Mouse (Mus musculus) midbrain, postnatal 0 days (tissue): ENCODE measurements around the gene Prss48. TPM values are rescaled to one million over a fixed set of nuclear protein-coding genes. Genes with fewer than 3 reads are reported as not detected.

Source experiments
- ATAC-seq: fragments of 200-750 bp; cut with Nextera tagmentation; 2 replicates; pipeline ENCODE4 v1.8.0; 2017; ENCODE audit warnings: moderate number of reproducible peaks, mild to moderate bottlenecking, moderate TSS enrichment, moderate library complexity; ENCODE audit not compliant: low FRiP score
- DNase-seq: peaks from one replicate; pipeline ENCODE4 v3.0.0-alpha.2; 2015; ENCODE audit warnings: low spot score
- H3K27ac ChIP-seq: fragments of 300-500 bp; sonication (generic); 2 replicates; pipeline ENCODE4 v1.5.1; 2014; ENCODE audit warnings: low read depth, mild to moderate bottlenecking, low read length, mixed read lengths
- H3K27me3 ChIP-seq: fragments of 300-500 bp; sonication (generic); 2 replicates; pipeline ENCODE4 v1.6.1; 2014; ENCODE audit warnings: low read length, control low read depth, mixed read lengths; ENCODE audit not compliant: insufficient read depth
- H3K36me3 ChIP-seq: fragments of 300-500 bp; sonication (generic); 2 replicates; pipeline ENCODE4 v1.6.1; 2014; ENCODE audit warnings: low read length, control low read depth, mixed read lengths; ENCODE audit not compliant: insufficient read depth
- H3K4me1 ChIP-seq: fragments of 300-500 bp; sonication (generic); 2 replicates; pipeline ENCODE4 v1.6.1; 2014; ENCODE audit warnings: mild to moderate bottlenecking, control low read depth, antibody characterized with exemption, low read length, mixed read lengths; ENCODE audit not compliant: insufficient read depth
- H3K4me2 ChIP-seq: fragments of 300-500 bp; sonication (generic); 2 replicates; pipeline ENCODE4 v1.6.1; 2014; ENCODE audit warnings: low read depth, mild to moderate bottlenecking, low read length, mixed read lengths; ENCODE audit not compliant: poor library complexity, severe bottlenecking
- H3K4me3 ChIP-seq: fragments of 300-500 bp; sonication (generic); 2 replicates; pipeline ENCODE4 v1.5.1; 2014; ENCODE audit warnings: low read depth, mild to moderate bottlenecking, low read length, moderate library complexity
- H3K9ac ChIP-seq: fragments of 300-500 bp; sonication (generic); replicated peaks from 2 replicates; pipeline ENCODE4 v1.6.1; 2014; ENCODE audit warnings: mild to moderate bottlenecking, low read length, moderate library complexity, mixed read lengths; ENCODE audit not compliant: poor library complexity, severe bottlenecking
- H3K9me3 ChIP-seq: fragments of 300-500 bp; sonication (generic); 2 replicates; pipeline ENCODE4 v1.6.1; 2016; ENCODE audit warnings: low read length, control low read depth
- CTCF ChIP-seq: IDR thresholded peaks from 2 replicates; pipeline ENCODE4 v1.5.1; 2016; ENCODE audit warnings: antibody characterized with exemption, mild to moderate bottlenecking
- WGBS: fragments of 180-500 bp; shearing (Covaris S2); extraction: QIAGEN DNeasy Blood & Tissue Kit; methylation state at CpG from one replicate; pipeline ENCODE4 v1.1.7; 2014; 5-methylcytosine and 5-hydroxymethylcytosine counted together
- polyA plus RNA-seq: library from polyadenylated mRNA; unstranded; fragments of >200 nt; fragmentation: Nextera tagmentation; extraction: Ambion mirVana; gene quantifications from 2 replicates; pipeline ENCODE4 v1.2.1, GENCODE M21; 2015
- total RNA-seq: library from RNA; depleted of rRNA; stranded (reverse); fragments of >200 nt; gene quantifications from 2 replicates; pipeline ENCODE4 v1.2.3, GENCODE M21; 2014

The Prss48 gene
- total and polyA plus RNA-seq, 2 experiments from 2014 or later, result not detected

DNA sequence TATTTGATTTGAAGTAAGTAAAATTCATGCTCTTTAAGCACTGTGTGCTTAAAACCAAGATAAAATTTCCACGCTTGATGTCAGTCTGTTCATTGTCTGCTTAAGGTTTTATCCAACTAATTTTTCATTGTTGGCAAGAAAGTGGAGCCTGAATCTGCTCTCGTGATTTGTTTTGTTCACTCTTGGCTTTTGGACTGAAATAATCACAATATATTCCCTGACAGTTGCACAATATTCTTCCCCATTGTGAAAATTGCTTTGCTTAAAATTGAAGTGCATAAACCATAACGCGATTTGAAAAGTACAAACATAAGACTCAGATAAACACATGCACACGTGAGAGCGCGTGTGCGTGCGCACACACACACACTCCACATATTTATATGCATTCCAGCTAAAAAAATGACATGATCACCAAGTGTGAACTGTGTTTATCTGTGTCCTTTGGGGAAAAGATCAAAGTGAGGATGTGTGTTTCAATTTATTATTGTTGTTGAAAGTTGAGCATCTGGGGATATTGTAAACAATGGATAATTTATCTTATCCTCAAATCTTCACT, 35.7 kb upstream of the Prss48 start:
- Histone ChIP-seq H3K27me3 (no peaks in the 10 kb centered on the region), H3K27ac (no peak overlapping the region), H3K4me3 (no peak overlapping the region), H3K4me1 (peaks cover 7% of the 10 kb centered on the region; the same call in 1 of the 2 replicates), H3K4me2 (no peak overlapping the region), H3K9me3 (no peaks in the 10 kb centered on the region), H3K9ac (no peak overlapping the region), H3K36me3 (no peaks in the 10 kb centered on the region)
- DNase-seq (no peak), ATAC-seq (no peak)
- WGBS, result 81% methylated on average over 9 of the region's 9 CpGs
- TF ChIP-seq CTCF, result no peak

DNA sequence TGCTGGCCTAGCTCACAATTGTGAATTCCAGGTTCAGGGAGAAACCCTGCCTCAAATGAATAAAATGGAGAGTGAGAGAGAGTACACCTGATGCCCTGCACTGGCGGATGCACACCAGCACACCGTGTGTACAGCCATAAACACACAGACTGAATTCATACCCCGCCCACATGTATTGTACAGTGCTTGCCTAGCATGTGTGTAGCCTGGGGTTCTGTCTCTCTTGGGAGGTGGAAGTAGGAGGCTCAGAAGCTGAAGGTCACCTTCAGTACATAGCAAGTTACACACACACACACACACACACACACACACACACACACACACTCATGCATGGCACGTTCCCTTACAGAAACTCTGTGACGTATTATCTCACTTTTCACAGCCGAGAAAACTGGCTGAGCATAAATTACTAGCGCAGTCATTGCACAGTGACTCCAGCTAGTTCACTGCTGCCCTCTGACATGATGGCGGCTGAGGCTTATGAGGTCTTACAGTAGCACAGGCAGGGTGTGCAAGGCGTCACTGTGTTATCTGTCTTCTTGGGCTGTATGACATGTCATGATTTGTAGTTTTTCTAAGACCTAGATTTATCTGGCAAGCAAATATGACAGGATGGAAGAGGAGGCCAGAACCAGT, 31.3 kb upstream of the Prss48 start:
- no peak overlapping the region for H3K27ac ChIP-seq
- no peaks in the 10 kb centered on the region for H3K36me3 ChIP-seq
- 82% methylated on average over 9 of the region's 9 CpGs for WGBS
- TF ChIP-seq CTCF, result no peak
- H3K4me1 ChIP-seq, result no peaks in the 10 kb centered on the region
- no peak overlapping the region for H3K4me2 ChIP-seq
- no peak overlapping the region for H3K4me3 ChIP-seq
- no peak overlapping the region for H3K9ac ChIP-seq
- ATAC-seq (no peak), DNase-seq (no peak)
- H3K9me3 ChIP-seq, result no peaks in the 10 kb centered on the region
- no peaks in the 10 kb centered on the region for H3K27me3 ChIP-seq

DNA sequence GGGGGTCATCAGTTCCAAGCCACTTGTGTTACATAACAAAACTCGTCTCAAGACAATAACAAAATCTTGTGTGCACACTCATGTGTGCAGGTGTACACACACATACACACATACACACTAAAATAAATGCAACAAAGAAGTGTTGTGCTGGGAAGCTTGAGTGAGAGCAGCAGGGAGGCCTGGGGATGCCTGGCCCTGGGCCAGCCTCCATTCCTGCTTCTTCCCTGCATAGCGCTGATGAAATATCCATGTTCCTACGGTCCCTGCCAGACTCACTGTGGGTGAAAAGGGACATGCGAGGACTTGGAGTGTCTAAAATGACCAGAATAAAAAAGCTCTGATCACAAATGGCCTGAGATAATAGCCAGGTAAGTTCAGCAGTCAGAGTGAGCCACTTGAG, 28.3 kb upstream of the Prss48 start:
- WGBS, result 74% methylated on average over 4 of the region's 4 CpGs
- Histone ChIP-seq H3K4me1 (no peaks in the 10 kb centered on the region), H3K4me3 (no peak overlapping the region), H3K36me3 (no peaks in the 10 kb centered on the region), H3K27me3 (no peaks in the 10 kb centered on the region), H3K9ac (no peak overlapping the region), H3K9me3 (no peaks in the 10 kb centered on the region), H3K4me2 (no peak overlapping the region), H3K27ac (no peak overlapping the region)
- DNase-seq (peak; percentile 26), ATAC-seq (no peak)
- TF ChIP-seq CTCF, result no peak

DNA sequence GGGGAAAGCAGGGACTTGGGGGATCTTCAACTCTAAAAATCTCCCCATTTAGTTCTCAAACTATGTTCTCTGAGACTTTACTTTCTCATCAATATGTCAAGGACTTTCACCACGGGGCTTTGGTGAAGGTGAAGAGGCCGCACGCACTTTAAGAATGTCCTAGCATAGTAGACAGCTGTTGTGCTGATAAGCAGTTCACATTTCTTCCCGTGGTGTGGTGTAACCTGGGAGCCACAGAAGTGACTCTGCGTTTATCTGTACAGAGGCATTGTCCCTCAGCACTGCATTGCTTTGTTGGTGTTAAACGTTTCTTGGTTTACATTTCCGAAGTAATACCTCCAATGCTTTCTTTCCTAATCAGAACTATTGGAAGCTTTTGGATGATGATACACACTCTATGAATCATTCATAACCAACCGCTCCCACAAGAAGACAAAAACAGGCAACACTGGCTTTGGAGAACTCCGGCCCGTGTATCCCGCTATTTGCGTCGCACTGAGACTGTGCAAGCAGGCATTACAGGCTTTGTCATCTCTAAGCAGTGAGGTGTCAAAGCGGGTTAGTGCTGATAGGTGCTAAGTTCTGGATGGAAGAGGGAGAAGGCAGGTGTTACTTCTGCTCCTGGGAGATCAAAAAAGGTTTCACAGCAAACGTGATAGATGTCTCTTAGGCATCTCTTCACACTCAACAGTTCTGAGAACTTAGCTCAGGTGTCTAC, 26.5 kb upstream of the Prss48 start:
- ATAC-seq, result no peak
- no peak for TF ChIP-seq CTCF
- H3K4me3 ChIP-seq, result no peak overlapping the region
- no peak overlapping the region for H3K4me2 ChIP-seq
- H3K27me3 ChIP-seq, result no peaks in the 10 kb centered on the region
- no peaks in the 10 kb centered on the region for H3K9me3 ChIP-seq
- no peak for DNase-seq
- 79% methylated on average over 15 of the region's 15 CpGs for WGBS
- H3K27ac ChIP-seq, result no peak overlapping the region
- no peak overlapping the region for H3K9ac ChIP-seq
- no peaks in the 10 kb centered on the region for H3K4me1 ChIP-seq
- H3K36me3 ChIP-seq, result no peaks in the 10 kb centered on the region

DNA sequence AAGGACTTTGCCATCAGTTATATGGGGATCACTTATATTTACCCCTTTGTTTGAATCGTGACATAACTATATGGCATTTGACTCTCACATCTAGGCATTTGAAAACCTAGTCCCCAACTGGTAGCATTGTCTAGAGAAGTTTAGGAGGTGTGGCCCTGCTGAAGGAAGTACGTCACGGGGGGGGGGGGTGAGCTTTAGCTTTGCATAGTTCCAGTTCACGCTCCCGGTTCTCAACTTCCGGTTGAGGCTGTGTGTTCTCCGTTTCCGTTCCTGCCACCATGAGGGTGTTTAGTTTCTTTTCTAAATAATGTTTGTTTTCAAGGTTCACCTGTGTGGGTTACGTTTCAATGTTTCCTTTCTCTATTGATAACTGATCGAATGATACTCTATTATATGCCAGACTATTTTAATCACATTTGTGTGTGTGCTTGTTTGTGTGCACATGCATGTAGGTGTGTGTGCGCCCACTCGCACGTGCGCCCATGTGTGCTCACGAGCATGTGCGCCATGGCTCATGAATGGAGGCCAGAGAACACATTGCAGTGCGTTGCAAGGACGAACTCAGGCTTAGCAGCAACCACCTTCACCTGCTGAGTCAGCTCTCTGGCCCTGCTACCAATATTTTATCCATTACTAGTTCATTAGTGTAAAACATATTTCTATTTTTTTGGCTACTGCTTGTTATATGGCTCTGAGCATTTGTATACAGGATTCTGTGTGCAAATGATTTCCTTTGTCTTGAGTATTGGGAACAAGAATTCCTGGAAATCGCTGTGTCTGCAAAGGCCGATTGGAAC, 23.2 kb upstream of the Prss48 start:
- no peak overlapping the region for H3K4me3 ChIP-seq
- no peak overlapping the region for H3K9ac ChIP-seq
- no peaks in the 10 kb centered on the region for H3K27me3 ChIP-seq
- DNase-seq, result no peak
- no peak for ATAC-seq
- TF ChIP-seq CTCF, result no peak
- H3K4me1 ChIP-seq, result no peaks in the 10 kb centered on the region
- WGBS, result 95% methylated on average over 20 of the region's 20 CpGs
- H3K27ac ChIP-seq, result no peak overlapping the region
- no peaks in the 10 kb centered on the region for H3K36me3 ChIP-seq
- H3K9me3 ChIP-seq, result no peaks in the 10 kb centered on the region
- H3K4me2 ChIP-seq, result no peak overlapping the region
